Mouse (Mus musculus) bone marrow, adult 2 months (tissue): Measurements from ENCODE around the gene Erbin.

Source experiments
- CTCF ChIP-seq: fragments of 200-500 bp; IDR thresholded peaks from 2 replicates; pipeline ENCODE4 v1.5.1; 2011; ENCODE audit warnings: low read length, control low read depth; ENCODE audit not compliant: control insufficient read depth, insufficient read depth
- POLR2A ChIP-seq: fragments of 200-500 bp; IDR thresholded peaks from 2 replicates; pipeline ENCODE4 v1.6.1; 2011; ENCODE audit warnings: low read depth, mild to moderate bottlenecking, control low read depth, low read length, borderline replicate concordance; ENCODE audit not compliant: control insufficient read depth

DNA sequence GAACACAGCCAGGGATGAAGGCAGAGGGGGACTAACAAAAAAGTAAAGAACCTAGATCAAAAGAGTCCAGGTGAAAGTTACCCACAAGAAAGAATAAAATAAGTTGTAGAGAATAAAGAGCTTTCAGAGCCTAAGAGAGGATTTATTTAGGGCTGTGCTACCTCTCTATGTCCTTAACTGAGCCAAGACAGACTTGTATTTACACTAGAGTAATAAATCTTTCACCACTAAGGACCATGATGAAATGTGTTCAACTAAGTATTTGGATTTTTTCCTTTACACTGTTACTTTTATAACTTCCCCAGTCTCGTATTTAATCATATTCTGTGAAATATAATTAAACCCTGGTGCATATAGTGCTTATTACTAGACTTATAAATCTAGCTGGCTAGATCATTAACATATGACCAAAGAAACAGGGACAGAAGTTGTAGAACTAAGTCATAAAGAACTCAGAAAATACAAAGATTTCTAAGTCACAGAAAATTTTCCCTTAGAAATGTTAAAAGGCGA lies 90.6 kb downstream of the Erbin start:
- TF ChIP-seq CTCF (no peak), POLR2A (no peak)
